Mouse (Mus musculus): Measurements from ENCODE around the gene Ccdc148. TPM values are rescaled to one million over a fixed set of nuclear protein-coding genes. Genes with fewer than 3 reads are reported as not detected.

Ccdc148 gene
- polyA plus RNA-seq, 1 experiment from 2014 or later = 8.0 TPM

- no peak for ATAC-seq
- H3K9me3 ChIP-seq (replicated peaks; ENCODE audit: control insufficient read depth, low read length, poor library complexity, severe bottlenecking) = no peaks in the 10 kb centered on the region
- no peak overlapping the region for H3K27ac ChIP-seq (ENCODE audit: low read length)
- 90% methylated on average over 9 of the region's 9 CpGs for WGBS
- no peaks in the 10 kb centered on the region for H3K36me3 ChIP-seq (ENCODE audit: control insufficient read depth, insufficient read depth, low read length)
- H3K4me2 ChIP-seq (ENCODE audit: low read length) = no peak overlapping the region
- no peak overlapping the region for H3K9ac ChIP-seq (ENCODE audit: low read depth, low read length)
- H3K4me3 ChIP-seq (ENCODE audit: low read depth, low read length) = no peak overlapping the region
- H3K4me1 ChIP-seq (ENCODE audit: control insufficient read depth, insufficient read depth, low read length) = no peaks in the 10 kb centered on the region
- H3K27me3 ChIP-seq (ENCODE audit: control insufficient read depth, insufficient read depth, low read depth, low read length) = no peaks in the 10 kb centered on the region
Observed at GRCm38 (mm10) chr2:58799126-58799525, 361.4 kb downstream of the Ccdc148 start.

- no peak for ATAC-seq
- 17% methylated on average over 4 of the region's 4 CpGs for WGBS
Observed at GRCm38 (mm10) chr2:58797506-58797905, 363.0 kb downstream of the Ccdc148 start.

GRCm38 (mm10) chr2:58795432-58795831, 365.1 kb downstream of the Ccdc148 start:
- Histone ChIP-seq H3K27ac (ENCODE audit: low read length) (no peak overlapping the region), H3K9ac (ENCODE audit: low read depth, low read length) (no peak overlapping the region), H3K4me3 (ENCODE audit: low read depth, low read length) (no peak overlapping the region), H3K4me1 (ENCODE audit: control insufficient read depth, insufficient read depth, low read length) (no peaks in the 10 kb centered on the region), H3K9me3 (replicated peaks; ENCODE audit: control insufficient read depth, low read length, poor library complexity, severe bottlenecking) (no peaks in the 10 kb centered on the region), H3K36me3 (ENCODE audit: control insufficient read depth, insufficient read depth, low read length) (no peaks in the 10 kb centered on the region), H3K27me3 (ENCODE audit: control insufficient read depth, insufficient read depth, low read depth, low read length) (no peaks in the 10 kb centered on the region), H3K4me2 (ENCODE audit: low read length) (no peak overlapping the region)
- no peak for ATAC-seq
- WGBS = 96% methylated on average over 5 of the region's 5 CpGs

More at GRCm38 (mm10) chr2:58797506-58797905, 363.0 kb downstream of the Ccdc148 start:
- Histone ChIP-seq H3K27ac (ENCODE audit: low read length) (no peak overlapping the region), H3K4me2 (ENCODE audit: low read length) (no peak overlapping the region), H3K27me3 (ENCODE audit: control insufficient read depth, insufficient read depth, low read depth, low read length) (no peaks in the 10 kb centered on the region), H3K4me1 (ENCODE audit: control insufficient read depth, insufficient read depth, low read length) (no peaks in the 10 kb centered on the region), H3K4me3 (ENCODE audit: low read depth, low read length) (no peak overlapping the region), H3K36me3 (ENCODE audit: control insufficient read depth, insufficient read depth, low read length) (no peaks in the 10 kb centered on the region), H3K9ac (ENCODE audit: low read depth, low read length) (no peak overlapping the region), H3K9me3 (replicated peaks; ENCODE audit: control insufficient read depth, low read length, poor library complexity, severe bottlenecking) (no peaks in the 10 kb centered on the region)

GRCm38 (mm10) chr2:58794489-58794888, 366.0 kb downstream of the Ccdc148 start:
- no peaks in the 10 kb centered on the region for H3K4me1 ChIP-seq (ENCODE audit: control insufficient read depth, insufficient read depth, low read length)
- 87% methylated on average over 15 of the region's 15 CpGs for WGBS
- H3K36me3 ChIP-seq (ENCODE audit: control insufficient read depth, insufficient read depth, low read length) = no peaks in the 10 kb centered on the region
- H3K27me3 ChIP-seq (ENCODE audit: control insufficient read depth, insufficient read depth, low read depth, low read length) = no peaks in the 10 kb centered on the region
- no peak overlapping the region for H3K4me2 ChIP-seq (ENCODE audit: low read length)
- no peak overlapping the region for H3K4me3 ChIP-seq (ENCODE audit: low read depth, low read length)
- no peak for ATAC-seq
- no peaks in the 10 kb centered on the region for H3K9me3 ChIP-seq (replicated peaks; ENCODE audit: control insufficient read depth, low read length, poor library complexity, severe bottlenecking)
- no peak overlapping the region for H3K27ac ChIP-seq (ENCODE audit: low read length)
- H3K9ac ChIP-seq (ENCODE audit: low read depth, low read length) = no peak overlapping the region

- Histone ChIP-seq H3K27ac (ENCODE audit: low read length) (no peak overlapping the region), H3K4me1 (ENCODE audit: control insufficient read depth, insufficient read depth, low read length) (no peaks in the 10 kb centered on the region), H3K9me3 (replicated peaks; ENCODE audit: control insufficient read depth, low read length, poor library complexity, severe bottlenecking) (no peaks in the 10 kb centered on the region), H3K9ac (ENCODE audit: low read depth, low read length) (no peak overlapping the region), H3K4me2 (ENCODE audit: low read length) (no peak overlapping the region), H3K36me3 (ENCODE audit: control insufficient read depth, insufficient read depth, low read length) (no peaks in the 10 kb centered on the region), H3K4me3 (ENCODE audit: low read depth, low read length) (no peak overlapping the region), H3K27me3 (ENCODE audit: control insufficient read depth, insufficient read depth, low read depth, low read length) (no peaks in the 10 kb centered on the region)
- ATAC-seq = no peak
- WGBS = 87% methylated on average over 4 of the region's 4 CpGs
Observed at GRCm38 (mm10) chr2:58790361-58790760, 370.1 kb downstream of the Ccdc148 start.

- Histone ChIP-seq H3K9ac (ENCODE audit: low read depth, low read length) (no peak overlapping the region), H3K9me3 (replicated peaks; ENCODE audit: control insufficient read depth, low read length, poor library complexity, severe bottlenecking) (no peaks in the 10 kb centered on the region), H3K27ac (ENCODE audit: low read length) (no peak overlapping the region), H3K36me3 (ENCODE audit: control insufficient read depth, insufficient read depth, low read length) (no peaks in the 10 kb centered on the region), H3K4me3 (ENCODE audit: low read depth, low read length) (no peak overlapping the region), H3K4me2 (ENCODE audit: low read length) (no peak overlapping the region), H3K4me1 (ENCODE audit: control insufficient read depth, insufficient read depth, low read length) (no peaks in the 10 kb centered on the region), H3K27me3 (ENCODE audit: control insufficient read depth, insufficient read depth, low read depth, low read length) (no peaks in the 10 kb centered on the region)
- ATAC-seq = no peak
- WGBS = 84% methylated on average over 7 of the region's 7 CpGs
Observed at GRCm38 (mm10) chr2:58789934-58790333, 370.5 kb downstream of the Ccdc148 start.

GRCm38 (mm10) chr2:58787360-58787759, 373.1 kb downstream of the Ccdc148 start:
- ATAC-seq = peak; percentile 62
- Histone ChIP-seq H3K9me3 (replicated peaks; ENCODE audit: control insufficient read depth, low read length, poor library complexity, severe bottlenecking) (no peaks in the 10 kb centered on the region), H3K9ac (ENCODE audit: low read depth, low read length) (no peak overlapping the region), H3K4me2 (ENCODE audit: low read length) (no peak overlapping the region), H3K27me3 (ENCODE audit: control insufficient read depth, insufficient read depth, low read depth, low read length) (no peaks in the 10 kb centered on the region), H3K36me3 (ENCODE audit: control insufficient read depth, insufficient read depth, low read length) (no peaks in the 10 kb centered on the region), H3K4me3 (ENCODE audit: low read depth, low read length) (no peak overlapping the region), H3K4me1 (ENCODE audit: control insufficient read depth, insufficient read depth, low read length) (no peaks in the 10 kb centered on the region), H3K27ac (ENCODE audit: low read length) (no peak overlapping the region)
- 37% methylated on average over 7 of the region's 7 CpGs for WGBS

- H3K27me3 ChIP-seq (ENCODE audit: control insufficient read depth, insufficient read depth, low read depth, low read length) = no peaks in the 10 kb centered on the region
- H3K9me3 ChIP-seq (replicated peaks; ENCODE audit: control insufficient read depth, low read length, poor library complexity, severe bottlenecking) = no peaks in the 10 kb centered on the region
- no peak overlapping the region for H3K4me2 ChIP-seq (ENCODE audit: low read length)
- no peaks in the 10 kb centered on the region for H3K4me1 ChIP-seq (ENCODE audit: control insufficient read depth, insufficient read depth, low read length)
- H3K9ac ChIP-seq (ENCODE audit: low read depth, low read length) = no peak overlapping the region
- H3K27ac ChIP-seq (ENCODE audit: low read length) = no peak overlapping the region
- no peaks in the 10 kb centered on the region for H3K36me3 ChIP-seq (ENCODE audit: control insufficient read depth, insufficient read depth, low read length)
- H3K4me3 ChIP-seq (ENCODE audit: low read depth, low read length) = no peak overlapping the region
- no peak for ATAC-seq
- WGBS = 63% methylated on average over 8 of the region's 8 CpGs
Observed at GRCm38 (mm10) chr2:58786681-58787080, 373.8 kb downstream of the Ccdc148 start.

GRCm38 (mm10) chr2:58786177-58786576, 374.3 kb downstream of the Ccdc148 start:
- no peaks in the 10 kb centered on the region for H3K36me3 ChIP-seq (ENCODE audit: control insufficient read depth, insufficient read depth, low read length)
- 90% methylated on average over 3 of the region's 3 CpGs for WGBS
- H3K4me2 ChIP-seq (ENCODE audit: low read length) = no peak overlapping the region
- no peak overlapping the region for H3K4me3 ChIP-seq (ENCODE audit: low read depth, low read length)
- H3K27me3 ChIP-seq (ENCODE audit: control insufficient read depth, insufficient read depth, low read depth, low read length) = no peaks in the 10 kb centered on the region
- H3K27ac ChIP-seq (ENCODE audit: low read length) = no peak overlapping the region
- no peaks in the 10 kb centered on the region for H3K4me1 ChIP-seq (ENCODE audit: control insufficient read depth, insufficient read depth, low read length)
- no peak for ATAC-seq
- H3K9me3 ChIP-seq (replicated peaks; ENCODE audit: control insufficient read depth, low read length, poor library complexity, severe bottlenecking) = no peaks in the 10 kb centered on the region
- H3K9ac ChIP-seq (ENCODE audit: low read depth, low read length) = no peak overlapping the region

- no peak overlapping the region for H3K27ac ChIP-seq (ENCODE audit: low read length)
- no peaks in the 10 kb centered on the region for H3K36me3 ChIP-seq (ENCODE audit: control insufficient read depth, insufficient read depth, low read length)
- H3K27me3 ChIP-seq (ENCODE audit: control insufficient read depth, insufficient read depth, low read depth, low read length) = no peaks in the 10 kb centered on the region
- H3K9ac ChIP-seq (ENCODE audit: low read depth, low read length) = no peak overlapping the region
- no peaks in the 10 kb centered on the region for H3K9me3 ChIP-seq (replicated peaks; ENCODE audit: control insufficient read depth, low read length, poor library complexity, severe bottlenecking)
- ATAC-seq = no peak
- 76% methylated on average over 1 of the region's 1 CpGs for WGBS
- H3K4me3 ChIP-seq (ENCODE audit: low read depth, low read length) = no peak overlapping the region
- H3K4me1 ChIP-seq (ENCODE audit: control insufficient read depth, insufficient read depth, low read length) = no peaks in the 10 kb centered on the region
- no peak overlapping the region for H3K4me2 ChIP-seq (ENCODE audit: low read length)
Observed at GRCm38 (mm10) chr2:58783526-58783925, 377.0 kb downstream of the Ccdc148 start.

All from midbrain, embryonic 16.5 days (tissue).